Mouse (Mus musculus): ENCODE measurements around the gene Asb3.
"Not testable (repeated sequence)": the region's sequence is repeated elsewhere in the genome, so short reads cannot be mapped to it uniquely, and the experiment has no call there.

Asb3 gene

GRCm38 (mm10) chr11:31000028-31000427, 114.8 kb downstream of the Asb3 start:
- DNase-seq (ENCODE audit: low read depth): no peak

GRCm38 (mm10) chr11:31001169-31001908, 116.1 kb downstream of the Asb3 start:
- DNase-seq (ENCODE audit: low read depth): no peak

GRCm38 (mm10) chr11:31009668-31010067, 124.5 kb downstream of the Asb3 start:
- DNase-seq (ENCODE audit: low read depth): not testable (repeated sequence)

- not testable (repeated sequence) for DNase-seq (ENCODE audit: low read depth)
Observed at GRCm38 (mm10) chr11:31017466-31017865, 132.2 kb downstream of the Asb3 start.

- DNase-seq (ENCODE audit: low read depth): no peak
Observed at GRCm38 (mm10) chr11:31034958-31035357, 149.7 kb downstream of the Asb3 start.

- DNase-seq (ENCODE audit: low read depth): no peak
Observed at GRCm38 (mm10) chr11:31089973-31090372, 204.8 kb downstream of the Asb3 start.

- no peak for DNase-seq (ENCODE audit: low read depth)
Observed at GRCm38 (mm10) chr11:31090478-31090978, 205.3 kb downstream of the Asb3 start.

- DNase-seq (ENCODE audit: low read depth): not testable (repeated sequence)
Observed at GRCm38 (mm10) chr11:31099519-31099918, 214.3 kb downstream of the Asb3 start.

- no peak for DNase-seq (ENCODE audit: low read depth)
Observed at GRCm38 (mm10) chr11:31102188-31102587, 217.0 kb downstream of the Asb3 start.

GRCm38 (mm10) chr11:31105364-31105763, 220.1 kb downstream of the Asb3 start:
- DNase-seq (ENCODE audit: low read depth): no peak

GRCm38 (mm10) chr11:31126964-31127363, 241.7 kb downstream of the Asb3 start:
- not testable (repeated sequence) for DNase-seq (ENCODE audit: low read depth)

- not testable (repeated sequence) for DNase-seq (ENCODE audit: low read depth)
Observed at GRCm38 (mm10) chr11:31133726-31134125, 248.5 kb downstream of the Asb3 start.

- DNase-seq (ENCODE audit: low read depth): not testable (repeated sequence)
Observed at GRCm38 (mm10) chr11:31134824-31135223, 249.6 kb downstream of the Asb3 start.

GRCm38 (mm10) chr11:31138394-31138793, 253.2 kb downstream of the Asb3 start:
- DNase-seq (ENCODE audit: low read depth): not testable (repeated sequence)
